Mouse (Mus musculus) brain, embryonic 14.5 days (tissue): ENCODE measurements around the gene Fzd7.

Source experiments
- CTCF ChIP-seq: fragments of 200-500 bp; IDR thresholded peaks from 2 replicates; pipeline ENCODE4 v1.5.1; 2012; ENCODE audit warnings: inconsistent platforms, mild to moderate bottlenecking, moderate library complexity, borderline replicate concordance; ENCODE audit not compliant: insufficient read depth, insufficient read length; ENCODE audit errors: extremely low read depth
- POLR2A ChIP-seq: fragments of 200-500 bp; IDR thresholded peaks from 2 replicates; pipeline ENCODE4 v1.6.1; 2012; ENCODE audit warnings: mild to moderate bottlenecking, inconsistent platforms, borderline replicate concordance; ENCODE audit not compliant: poor library complexity, insufficient read depth, insufficient read length, severe bottlenecking; ENCODE audit errors: extremely low read depth

- TF ChIP-seq CTCF (no peak), POLR2A (no peak)
Measured at GRCm38 (mm10) chr1:59451584-59451983, 30.6 kb upstream of the Fzd7 start.
